Mouse (Mus musculus) forebrain, embryonic 13.5 days (tissue): ENCODE results near the gene Ica1. TPM values are rescaled to one million over a fixed set of nuclear protein-coding genes. Genes with fewer than 3 reads are reported as not detected.

Experiments used
- ATAC-seq: fragments of 200-750 bp; cut with Nextera tagmentation; 2 replicates; pipeline ENCODE4 v1.8.0; 2017
- H3K27ac ChIP-seq: fragments of 300-500 bp; sonication (generic); 2 replicates; pipeline ENCODE4 v1.5.1; 2015; ENCODE audit warnings: inconsistent platforms, mild to moderate bottlenecking, moderate library complexity
- H3K27me3 ChIP-seq: fragments of 300-500 bp; sonication (generic); 2 replicates; pipeline ENCODE4 v1.6.1; 2015; ENCODE audit warnings: mild to moderate bottlenecking, inconsistent platforms
- H3K36me3 ChIP-seq: fragments of 300-500 bp; sonication (generic); 2 replicates; pipeline ENCODE4 v1.6.1; 2015; ENCODE audit warnings: mild to moderate bottlenecking, inconsistent platforms; ENCODE audit not compliant: poor library complexity, severe bottlenecking
- H3K4me1 ChIP-seq: fragments of 300-500 bp; sonication (generic); 2 replicates; pipeline ENCODE4 v1.6.1; 2015; ENCODE audit warnings: inconsistent platforms
- H3K4me2 ChIP-seq: fragments of 300-500 bp; sonication (generic); 2 replicates; pipeline ENCODE4 v1.6.1; 2015; ENCODE audit warnings: inconsistent platforms, mild to moderate bottlenecking, moderate library complexity
- H3K4me3 ChIP-seq: fragments of 300-500 bp; sonication (generic); 2 replicates; pipeline ENCODE4 v1.5.1; 2015; ENCODE audit warnings: mild to moderate bottlenecking, inconsistent platforms
- H3K9ac ChIP-seq: fragments of 300-500 bp; sonication (generic); 2 replicates; pipeline ENCODE4 v1.6.1; 2015; ENCODE audit warnings: mild to moderate bottlenecking, inconsistent platforms
- H3K9me3 ChIP-seq: fragments of 300-500 bp; sonication (generic); replicated peaks from 2 replicates; pipeline ENCODE4 v1.6.1; 2016; ENCODE audit warnings: inconsistent platforms
- WGBS: fragments of 180-500 bp; shearing (Covaris S2); methylation state at CpG from one replicate; pipeline ENCODE4 v1.1.7; 2015; 5-methylcytosine and 5-hydroxymethylcytosine counted together
- polyA plus RNA-seq: library from polyadenylated mRNA; unstranded; fragments of >200 nt; fragmentation: Nextera tagmentation; extraction: Ambion mirVana; gene quantifications from 2 replicates; pipeline ENCODE4 v1.2.1, GENCODE M21; 2015

Gene Ica1
- polyA plus RNA-seq, 1 experiment from 2014 or later, result 23.3 TPM

DNA sequence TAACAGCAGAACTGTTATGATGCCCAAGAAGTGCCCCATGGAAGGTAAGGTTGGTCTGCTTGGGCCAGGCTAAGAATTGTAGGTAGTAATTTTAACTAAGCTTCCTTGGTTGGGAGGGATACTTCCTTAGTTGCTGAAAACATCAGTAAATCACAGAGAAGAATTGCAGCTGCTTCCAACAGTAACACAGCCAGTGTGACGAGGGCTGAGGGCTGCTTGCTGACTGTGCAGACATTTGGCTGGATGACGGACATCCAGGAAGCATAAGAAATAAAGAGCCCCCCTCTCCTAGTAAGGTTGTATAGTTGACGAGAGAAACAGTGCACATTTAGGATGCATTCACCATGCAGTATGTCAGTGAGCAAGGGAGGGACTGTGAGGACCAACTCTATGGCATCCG is 108.9 kb downstream of the Ica1 start:
- Histone ChIP-seq H3K27me3 (no peaks in the 10 kb centered on the region), H3K4me2 (no peak overlapping the region), H3K36me3 (no peaks in the 10 kb centered on the region), H3K4me1 (no peaks in the 10 kb centered on the region), H3K9ac (no peak overlapping the region), H3K9me3 (no peaks in the 10 kb centered on the region), H3K27ac (no peak overlapping the region), H3K4me3 (no peak overlapping the region)
- 85% methylated on average over 4 of the region's 4 CpGs for WGBS
- ATAC-seq, result no peak

- no peak for ATAC-seq
- WGBS, result 55% methylated on average over 6 of the region's 6 CpGs
- no peaks in the 10 kb centered on the region for H3K9me3 ChIP-seq
These were observed 110.1 kb downstream of the Ica1 start for GRCm38 (mm10) chr6:8668013-8668811.

DNA sequence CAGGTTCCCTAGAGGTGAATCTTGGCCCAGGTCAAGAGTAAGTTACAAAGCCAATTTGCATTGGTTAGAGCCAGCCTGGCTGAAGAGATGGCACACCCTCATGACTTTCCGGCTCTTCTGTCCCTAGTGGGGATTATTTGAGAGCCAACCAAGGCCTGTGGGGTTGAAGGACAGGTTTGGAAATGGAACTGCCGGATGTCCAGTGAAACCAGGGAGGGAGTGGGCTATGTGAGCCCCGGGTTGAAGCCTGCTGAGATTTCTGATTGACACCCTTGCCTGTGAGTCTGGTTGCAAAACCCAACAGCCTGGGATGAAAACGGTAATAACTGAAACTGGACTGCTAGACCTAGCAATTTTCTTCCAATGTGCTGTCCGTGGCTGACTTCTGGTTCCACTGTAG is 112.5 kb downstream of the Ica1 start:
- Histone ChIP-seq H3K4me2 (no peak overlapping the region), H3K36me3 (no peaks in the 10 kb centered on the region), H3K27ac (no peak overlapping the region), H3K9ac (no peak overlapping the region), H3K4me1 (peaks cover 20% of the 10 kb centered on the region), H3K9me3 (no peaks in the 10 kb centered on the region), H3K4me3 (no peak overlapping the region), H3K27me3 (no peaks in the 10 kb centered on the region)
- 91% methylated on average over 5 of the region's 5 CpGs for WGBS
- no peak for ATAC-seq

More at GRCm38 (mm10) chr6:8668013-8668811, 110.1 kb downstream of the Ica1 start:
- Histone ChIP-seq H3K4me2 (no peak overlapping the region), H3K9ac (no peak overlapping the region), H3K4me1 (peaks cover 2% of the 10 kb centered on the region; the same call in 1 of the 2 replicates), H3K4me3 (no peak overlapping the region), H3K27me3 (no peaks in the 10 kb centered on the region), H3K36me3 (no peaks in the 10 kb centered on the region), H3K27ac (no peak overlapping the region)

DNA sequence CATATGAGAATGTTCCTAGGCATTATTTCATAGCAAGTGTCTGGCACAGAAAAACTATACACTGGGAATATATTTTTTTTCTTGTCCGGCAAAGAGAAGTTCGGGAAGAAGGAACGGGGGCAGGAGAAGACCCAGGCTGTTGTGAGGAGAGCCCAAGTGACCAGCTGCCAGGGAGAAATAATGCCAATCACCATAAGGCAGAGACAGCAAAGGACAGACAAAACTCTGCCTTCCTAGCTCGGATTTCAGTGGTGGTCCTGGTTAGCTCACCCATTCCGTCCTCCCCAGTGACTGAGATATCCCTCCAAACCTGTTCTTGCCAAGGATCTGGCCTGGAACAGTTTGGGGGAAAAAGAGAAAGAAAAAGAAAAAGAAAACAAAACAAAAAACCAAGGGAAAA is 113.3 kb downstream of the Ica1 start:
- H3K27me3 ChIP-seq, result no peaks in the 10 kb centered on the region
- H3K4me1 ChIP-seq, result peaks cover 22% of the 10 kb centered on the region
- no peak overlapping the region for H3K4me2 ChIP-seq
- no peaks in the 10 kb centered on the region for H3K36me3 ChIP-seq
- WGBS, result 83% methylated on average over 5 of the region's 5 CpGs
- H3K9me3 ChIP-seq, result no peaks in the 10 kb centered on the region
- no peak for ATAC-seq
- H3K27ac ChIP-seq, result no peak overlapping the region
- no peak overlapping the region for H3K4me3 ChIP-seq
- H3K9ac ChIP-seq, result no peak overlapping the region

- Histone ChIP-seq H3K36me3 (no peaks in the 10 kb centered on the region), H3K4me3 (no peak overlapping the region), H3K9ac (no peak overlapping the region), H3K9me3 (no peaks in the 10 kb centered on the region), H3K27me3 (no peaks in the 10 kb centered on the region), H3K4me2 (no peak overlapping the region), H3K4me1 (peaks cover 25% of the 10 kb centered on the region), H3K27ac (no peak overlapping the region)
- ATAC-seq, result no peak
- 42% methylated on average over 3 of the region's 3 CpGs for WGBS
These were observed 115.1 kb downstream of the Ica1 start for GRCm38 (mm10) chr6:8663092-8663740.

GRCm38 (mm10) chr6:8661404-8661803 is 116.9 kb downstream of the Ica1 start:
- WGBS, result 18% methylated on average over 4 of the region's 4 CpGs
- 0 out of 2 replicates have a peak, but pooled peaks have one; percentile 10 for ATAC-seq
- H3K4me1 ChIP-seq, result peaks cover 25% of the 10 kb centered on the region
- H3K9me3 ChIP-seq, result no peaks in the 10 kb centered on the region
- H3K36me3 ChIP-seq, result no peaks in the 10 kb centered on the region
- no peak overlapping the region for H3K4me3 ChIP-seq
- no peak overlapping the region for H3K9ac ChIP-seq
- H3K27ac ChIP-seq, result no peak overlapping the region
- H3K4me2 ChIP-seq, result no peak overlapping the region
- no peaks in the 10 kb centered on the region for H3K27me3 ChIP-seq

- 90% methylated on average over 2 of the region's 2 CpGs for WGBS
- Histone ChIP-seq H3K4me1 (peaks cover 25% of the 10 kb centered on the region), H3K4me2 (no peak overlapping the region), H3K4me3 (no peak overlapping the region), H3K27me3 (no peaks in the 10 kb centered on the region), H3K9me3 (no peaks in the 10 kb centered on the region), H3K36me3 (no peaks in the 10 kb centered on the region), H3K27ac (no peak overlapping the region), H3K9ac (no peak overlapping the region)
- no peak for ATAC-seq
These were observed 118.2 kb downstream of the Ica1 start for GRCm38 (mm10) chr6:8660076-8660475.

DNA sequence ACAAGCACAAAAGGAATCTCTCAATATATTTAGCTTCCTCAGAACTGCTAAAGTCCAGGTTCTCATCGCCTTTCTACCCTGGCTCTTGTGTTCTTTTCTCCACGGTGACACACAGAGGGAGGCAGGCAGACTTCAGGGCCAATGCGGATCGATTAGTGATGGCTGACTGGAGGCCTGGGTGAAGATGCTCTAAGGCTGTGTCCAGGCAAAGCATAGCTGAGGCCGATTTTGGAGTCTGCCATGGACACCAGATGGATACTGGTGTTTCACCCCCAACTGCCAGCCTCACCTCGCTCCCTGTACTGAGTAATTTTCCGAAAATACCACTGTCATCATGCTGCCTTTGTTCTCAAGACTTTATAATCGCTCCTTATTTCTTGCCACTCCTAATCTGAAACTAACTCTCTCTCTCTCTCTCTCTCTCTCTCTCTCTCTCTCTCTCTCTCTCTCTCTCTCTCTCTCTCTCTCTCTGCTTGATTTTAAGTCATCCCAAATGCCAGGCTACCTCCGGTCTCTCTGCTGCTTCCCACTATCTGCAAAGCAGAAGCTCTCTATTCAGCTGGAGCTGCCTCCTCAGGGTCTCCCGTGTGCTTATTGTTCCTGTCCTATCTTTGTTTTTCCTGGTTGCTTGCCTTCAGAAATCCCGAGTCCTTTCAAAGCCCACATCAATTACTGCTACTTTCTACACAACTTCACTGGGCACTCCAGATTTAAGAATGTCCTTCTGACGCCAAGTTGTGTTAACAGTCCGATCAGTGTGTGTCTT is 118.9 kb downstream of the Ica1 start:
- Histone ChIP-seq H3K27ac (no peak overlapping the region), H3K27me3 (no peaks in the 10 kb centered on the region), H3K4me3 (no peak overlapping the region), H3K4me1 (peaks cover 25% of the 10 kb centered on the region), H3K36me3 (no peaks in the 10 kb centered on the region), H3K9me3 (no peaks in the 10 kb centered on the region), H3K9ac (no peak overlapping the region), H3K4me2 (peak overlapping the region; percentile 37)
- peak; percentile 52 for ATAC-seq
- 18% methylated on average over 13 of the region's 13 CpGs for WGBS

DNA sequence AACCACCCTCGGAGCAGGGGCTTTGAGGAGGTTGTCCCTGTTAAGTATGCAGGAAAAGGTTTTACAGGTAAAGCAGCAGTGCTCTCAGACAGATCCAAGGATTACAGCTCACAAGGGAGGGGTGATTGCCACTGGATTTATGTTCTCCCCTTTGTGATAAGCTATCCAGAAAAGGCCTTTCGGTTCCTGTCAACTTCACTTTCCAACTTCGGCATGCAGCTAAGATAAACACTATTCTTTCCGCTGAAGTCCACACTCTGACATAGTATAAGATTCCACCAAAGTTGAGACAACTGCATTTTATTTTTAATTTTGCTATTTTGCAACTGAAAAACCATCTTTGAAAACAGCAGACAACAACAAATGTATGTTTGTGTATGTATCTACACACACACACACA is 119.9 kb downstream of the Ica1 start:
- Histone ChIP-seq H3K36me3 (no peaks in the 10 kb centered on the region), H3K27ac (no peak overlapping the region), H3K27me3 (no peaks in the 10 kb centered on the region), H3K4me2 (no peak overlapping the region), H3K9me3 (no peaks in the 10 kb centered on the region), H3K4me1 (peaks cover 25% of the 10 kb centered on the region), H3K4me3 (no peak overlapping the region), H3K9ac (no peak overlapping the region)
- 76% methylated on average over 4 of the region's 4 CpGs for WGBS
- no peak for ATAC-seq

- no peak overlapping the region for H3K4me2 ChIP-seq
- WGBS, result 69% methylated on average over 3 of the region's 3 CpGs
These were observed 120.8 kb downstream of the Ica1 start for GRCm38 (mm10) chr6:8657459-8657858.

DNA sequence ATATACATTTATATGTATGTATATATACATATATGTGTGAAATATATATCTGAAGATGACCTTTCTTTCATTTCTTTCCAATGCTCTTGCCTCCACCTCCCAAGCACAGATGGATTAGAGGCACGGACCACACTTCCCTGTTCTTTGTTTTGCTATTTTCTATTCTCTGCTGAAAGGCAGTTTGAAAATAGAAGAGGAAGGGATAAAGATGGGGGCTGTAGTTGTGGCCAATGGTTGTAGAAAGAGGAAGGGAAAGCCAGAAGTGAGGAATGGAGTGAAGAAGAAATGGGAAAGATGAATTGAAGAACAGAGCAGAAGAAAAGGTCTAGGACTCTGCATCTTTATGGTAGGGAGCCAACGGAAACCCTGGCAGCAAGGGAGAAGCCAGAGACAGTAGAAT is 122.8 kb downstream of the Ica1 start:
- no peaks in the 10 kb centered on the region for H3K36me3 ChIP-seq
- no peaks in the 10 kb centered on the region for H3K9me3 ChIP-seq
- no peaks in the 10 kb centered on the region for H3K27me3 ChIP-seq
- H3K4me2 ChIP-seq, result no peak overlapping the region
- H3K4me1 ChIP-seq, result 0 out of 2 replicates have a peak, but pooled peaks cover 4% of the 10 kb centered on the region
- 81% methylated on average over 2 of the region's 2 CpGs for WGBS
- no peak overlapping the region for H3K27ac ChIP-seq
- H3K4me3 ChIP-seq, result no peak overlapping the region
- ATAC-seq, result no peak
- H3K9ac ChIP-seq, result no peak overlapping the region

More at GRCm38 (mm10) chr6:8657459-8657858, 120.8 kb downstream of the Ica1 start:
- no peak for ATAC-seq
- H3K36me3 ChIP-seq, result no peaks in the 10 kb centered on the region
- H3K4me3 ChIP-seq, result no peak overlapping the region
- no peak overlapping the region for H3K9ac ChIP-seq
- H3K27ac ChIP-seq, result no peak overlapping the region
- H3K9me3 ChIP-seq, result no peaks in the 10 kb centered on the region
- H3K27me3 ChIP-seq, result no peaks in the 10 kb centered on the region
- peaks cover 16% of the 10 kb centered on the region for H3K4me1 ChIP-seq

DNA sequence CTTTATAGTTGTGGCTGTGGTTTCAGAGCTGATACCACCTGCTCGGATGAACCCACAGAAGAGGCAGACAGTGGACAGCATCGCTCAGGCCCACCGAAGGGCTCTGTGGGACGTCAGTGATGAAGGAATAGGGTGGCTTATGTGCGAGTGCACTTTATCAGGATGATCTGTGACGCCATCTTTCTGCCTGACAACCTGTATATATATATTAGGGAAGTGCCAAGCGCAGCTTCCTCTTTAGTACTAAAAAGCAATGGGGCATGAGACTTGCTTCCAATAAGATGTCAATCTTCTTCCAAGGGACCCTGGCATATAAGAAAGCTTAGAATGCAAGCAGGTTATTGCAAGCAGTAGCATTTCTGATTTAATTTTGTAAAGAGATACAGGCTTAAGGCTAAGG is 127.9 kb downstream of the Ica1 start:
- 91% methylated on average over 7 of the region's 7 CpGs for WGBS
- H3K4me1 ChIP-seq, result peaks cover 3% of the 10 kb centered on the region
- no peaks in the 10 kb centered on the region for H3K36me3 ChIP-seq
- H3K27me3 ChIP-seq, result no peaks in the 10 kb centered on the region
- ATAC-seq, result no peak
- H3K4me3 ChIP-seq, result no peak overlapping the region
- H3K4me2 ChIP-seq, result no peak overlapping the region
- H3K9me3 ChIP-seq, result no peaks in the 10 kb centered on the region
- no peak overlapping the region for H3K27ac ChIP-seq
- H3K9ac ChIP-seq, result no peak overlapping the region
